Mouse (Mus musculus): ENCODE measurements around the gene Abhd17c.
A peak's percentile ranks its signal among the peaks of the same experiment; 100 is the strongest.
"Not testable (repeated sequence)": the region's sequence is repeated elsewhere in the genome, so short reads cannot be mapped to it uniquely, and the experiment has no call there.

Abhd17c gene

DNA sequence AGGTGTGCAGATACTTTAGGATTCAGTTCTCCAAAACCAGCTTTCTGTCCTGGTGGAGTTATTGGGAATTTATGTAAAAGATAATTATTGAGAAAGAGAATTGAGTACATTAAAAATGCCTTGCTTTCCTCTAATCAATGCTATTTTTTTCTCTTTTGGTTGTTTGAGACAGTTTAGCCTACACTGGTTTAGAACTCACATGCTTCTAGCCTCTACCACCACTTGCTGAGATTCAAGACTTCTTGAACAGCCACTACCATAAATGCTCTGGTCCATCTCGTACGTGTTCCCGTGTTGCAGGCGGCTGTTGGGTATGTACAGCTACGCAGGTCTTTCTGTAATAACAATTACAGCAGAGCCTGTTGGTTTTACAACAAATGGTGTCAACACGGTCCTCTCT, 681 bp upstream of the Abhd17c start:
- no peak for DNase-seq

DNA sequence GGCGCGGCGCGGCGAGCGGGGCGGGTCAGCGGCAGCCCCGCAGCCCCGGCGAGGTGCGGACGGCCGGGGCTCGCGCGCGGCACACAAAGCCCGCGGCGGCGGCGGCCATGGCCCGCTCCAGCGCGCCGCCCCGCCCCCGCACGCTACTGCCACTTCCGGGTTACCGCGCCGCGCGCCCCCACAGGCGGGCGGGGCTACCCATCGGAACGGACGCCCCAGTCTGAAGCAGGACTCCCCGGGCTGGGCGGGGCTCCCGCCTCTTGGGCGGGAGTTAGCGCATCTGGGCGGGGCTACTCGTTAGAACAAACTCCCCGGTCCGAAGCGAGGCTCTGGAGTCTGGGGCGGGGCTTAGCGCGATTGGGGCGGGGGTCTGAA, 254 bp upstream of the Abhd17c start:
- DNase-seq, result peak; percentile 96 to 98

DNA sequence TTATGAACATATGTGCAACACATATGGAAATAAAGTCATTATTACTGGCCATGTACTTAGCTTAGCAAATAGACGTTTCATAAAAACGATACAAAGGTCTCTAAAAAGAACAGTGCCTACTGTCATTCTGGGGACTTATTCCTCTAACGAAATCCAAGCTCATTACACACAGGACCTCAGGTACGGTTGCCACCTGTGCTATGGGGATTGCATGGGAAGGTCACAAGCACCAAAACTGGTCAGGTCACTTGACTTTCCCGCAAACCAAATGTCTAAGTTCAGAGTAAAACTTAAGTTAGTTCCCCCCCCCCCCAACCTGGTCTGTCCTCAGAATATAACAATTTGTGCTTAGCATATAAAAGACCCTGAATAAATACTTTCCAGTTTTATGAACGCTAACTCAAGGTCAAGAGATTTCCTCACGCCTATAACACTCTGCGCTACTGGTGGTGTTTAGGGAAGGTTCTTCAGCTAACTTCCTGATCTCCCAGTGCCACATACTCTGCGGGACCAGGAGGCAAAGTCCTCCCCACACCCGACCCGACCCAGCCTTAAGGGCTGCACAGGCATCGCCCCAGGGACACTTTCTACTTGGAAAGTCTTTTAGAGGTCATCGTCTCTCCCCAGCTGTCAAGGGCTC, 1.2 kb downstream of the Abhd17c start:
- no peak for DNase-seq

DNA sequence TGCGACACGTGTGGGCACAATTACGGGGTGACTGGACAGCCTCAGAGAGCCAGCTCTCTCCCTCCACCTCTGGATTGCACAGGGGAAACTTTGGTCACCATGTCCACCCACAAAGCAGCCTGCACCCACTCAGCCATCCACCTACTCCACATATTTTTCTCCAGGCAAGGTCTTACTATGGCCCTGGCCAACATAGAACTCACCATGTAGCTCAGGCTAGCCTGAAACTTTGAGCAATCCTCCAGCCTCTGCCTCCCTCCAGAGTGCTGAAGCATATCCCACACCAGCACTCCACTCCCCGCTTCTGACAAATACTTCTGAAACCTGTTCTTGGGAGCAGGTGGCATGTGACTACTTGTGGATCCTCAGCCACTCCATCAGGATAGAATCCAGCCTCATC, 1.9 kb downstream of the Abhd17c start:
- no peak for DNase-seq

DNA sequence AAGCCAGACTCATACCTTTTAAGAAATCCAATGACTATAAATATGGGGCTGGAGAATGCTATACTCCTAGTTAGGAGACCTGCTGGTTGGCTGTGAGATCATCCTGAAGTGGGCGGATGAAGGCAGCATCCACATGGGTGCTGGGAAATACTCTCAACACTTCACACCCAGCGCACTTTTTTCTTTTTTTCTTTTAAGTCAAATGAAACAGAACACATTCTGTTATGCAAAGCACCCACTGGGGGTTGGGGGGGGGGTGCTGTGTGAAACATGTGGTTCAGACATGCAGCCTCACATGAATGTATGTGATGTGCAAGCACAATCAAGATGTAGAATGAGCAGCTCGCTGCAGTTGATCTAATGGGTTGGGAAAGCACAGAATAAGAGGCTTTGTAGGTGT, 2.8 kb downstream of the Abhd17c start:
- DNase-seq, result no peak

DNA sequence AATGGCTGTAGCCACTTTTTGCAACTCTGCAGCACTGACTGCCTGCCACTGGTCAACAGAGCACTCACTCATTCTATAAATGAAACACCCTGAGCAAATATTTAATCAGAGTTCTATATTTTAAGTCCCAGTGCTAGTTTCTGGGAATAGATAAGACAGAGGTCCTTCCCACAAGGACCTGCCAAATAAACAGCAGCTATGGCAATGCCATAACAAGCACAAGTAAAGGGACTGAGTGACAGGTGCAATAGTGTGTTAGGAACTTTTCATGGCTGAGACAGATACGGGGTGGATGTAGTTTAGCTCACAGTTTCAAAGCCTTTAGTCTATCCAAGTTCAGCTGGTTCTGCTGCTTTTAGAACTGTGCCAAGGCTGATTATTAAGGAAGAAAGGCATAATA, 3.9 kb downstream of the Abhd17c start:
- DNase-seq, result no peak

GRCm38 (mm10) chr7:84145633-84146032, 6.1 kb downstream of the Abhd17c start:
- peak; percentile 52 to 66 for DNase-seq

GRCm38 (mm10) chr7:84142736-84143473, 8.8 kb downstream of the Abhd17c start:
- no peak for DNase-seq

DNA sequence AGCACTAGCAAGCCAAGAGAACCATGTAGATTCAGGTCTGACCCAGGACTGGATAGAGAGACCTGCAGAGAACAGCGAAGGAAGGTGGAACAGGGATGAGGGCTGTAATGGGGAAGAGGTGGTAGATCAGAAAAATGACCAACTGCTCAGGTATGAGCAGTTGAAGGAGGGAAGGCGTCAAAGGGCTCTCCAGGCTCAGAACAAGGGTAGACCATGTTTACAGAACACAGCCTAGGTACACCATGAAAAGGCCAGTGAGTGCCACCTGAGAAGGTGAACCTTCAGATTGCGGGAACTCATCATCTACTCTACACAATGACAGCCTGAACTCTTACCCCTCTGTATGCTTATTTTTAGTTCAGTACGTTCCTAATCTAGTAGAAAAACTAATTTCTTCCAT, 9.5 kb downstream of the Abhd17c start:
- DNase-seq, result no peak

DNA sequence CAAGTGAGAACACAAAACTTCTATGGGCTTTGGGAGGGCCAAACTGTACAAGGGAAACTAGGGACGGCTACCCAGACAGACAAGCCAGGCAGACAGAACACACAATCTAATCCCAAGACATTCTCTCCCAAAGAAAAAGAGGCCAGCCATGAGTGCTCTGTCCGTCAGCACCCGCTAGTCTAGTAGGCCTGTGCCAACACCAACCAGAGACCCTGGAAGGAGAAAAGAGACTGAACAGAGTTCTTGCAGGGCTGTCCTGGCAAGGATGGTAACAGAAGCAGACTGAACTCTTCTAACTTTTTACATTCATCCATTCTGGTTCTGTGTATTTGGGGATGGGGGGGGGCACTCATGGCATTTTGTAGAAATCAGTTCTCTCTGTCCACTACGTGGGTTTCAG, 12.1 kb downstream of the Abhd17c start:
- no peak for DNase-seq

- DNase-seq, result no peak
Observed at GRCm38 (mm10) chr7:84138731-84139130, 13.0 kb downstream of the Abhd17c start.

- DNase-seq, result no peak
Observed at GRCm38 (mm10) chr7:84137779-84138178, 13.9 kb downstream of the Abhd17c start.

- peak in 1 of 2 experiments; percentile 30 for DNase-seq
Observed at GRCm38 (mm10) chr7:84135799-84136700, 15.6 kb downstream of the Abhd17c start.

- DNase-seq, result peak; percentile 58 to 67
Observed at GRCm38 (mm10) chr7:84132704-84133103, 19.0 kb downstream of the Abhd17c start.

- peak in 1 of 2 experiments; percentile 37 for DNase-seq
Observed at GRCm38 (mm10) chr7:84131736-84132135, 20.0 kb downstream of the Abhd17c start.

GRCm38 (mm10) chr7:84128661-84129060, 23.0 kb downstream of the Abhd17c start:
- DNase-seq, result peak in 1 of 2 experiments; percentile 61

GRCm38 (mm10) chr7:84125730-84126129, 26.0 kb downstream of the Abhd17c start:
- DNase-seq, result no peak

DNA sequence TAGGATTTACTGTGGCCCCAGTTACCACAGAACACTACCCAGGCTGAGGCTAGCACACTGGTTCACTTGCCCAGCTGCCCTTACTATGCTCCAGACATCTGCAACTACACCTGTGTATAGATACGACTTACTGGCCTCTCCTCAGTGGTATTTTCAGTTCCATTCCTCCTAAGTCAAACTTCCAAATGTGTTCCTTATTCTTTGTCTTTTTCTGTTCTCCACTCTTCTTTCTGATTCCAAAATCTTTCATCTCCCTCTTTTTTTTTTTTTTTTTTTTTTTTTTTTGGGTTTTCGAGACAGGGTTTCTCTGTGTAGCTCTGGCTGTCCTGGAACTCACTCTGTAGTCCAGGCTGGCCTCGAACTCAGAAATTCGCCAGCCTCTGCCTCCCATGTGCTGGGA, 28.0 kb downstream of the Abhd17c start:
- DNase-seq, result not testable (repeated sequence)

DNA sequence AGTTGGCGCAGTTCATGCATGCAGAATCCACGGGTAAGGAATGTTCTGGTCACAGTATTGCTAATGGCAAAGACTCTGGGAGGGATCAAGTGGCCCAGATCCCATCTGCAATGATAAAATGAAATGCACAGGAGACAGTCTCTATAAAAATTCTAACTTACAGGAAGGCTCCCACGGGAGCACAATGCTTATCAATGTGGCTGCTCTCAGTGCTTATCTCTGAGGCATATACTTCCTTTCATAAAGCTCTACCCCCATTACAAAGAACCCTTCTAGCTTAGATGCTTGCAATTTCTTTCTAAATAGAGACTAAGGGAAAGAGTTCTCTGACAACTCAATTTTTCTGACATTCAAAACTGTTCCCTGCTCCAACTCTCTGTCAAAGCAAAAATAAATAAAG, 29.9 kb downstream of the Abhd17c start:
- no peak for DNase-seq

DNA sequence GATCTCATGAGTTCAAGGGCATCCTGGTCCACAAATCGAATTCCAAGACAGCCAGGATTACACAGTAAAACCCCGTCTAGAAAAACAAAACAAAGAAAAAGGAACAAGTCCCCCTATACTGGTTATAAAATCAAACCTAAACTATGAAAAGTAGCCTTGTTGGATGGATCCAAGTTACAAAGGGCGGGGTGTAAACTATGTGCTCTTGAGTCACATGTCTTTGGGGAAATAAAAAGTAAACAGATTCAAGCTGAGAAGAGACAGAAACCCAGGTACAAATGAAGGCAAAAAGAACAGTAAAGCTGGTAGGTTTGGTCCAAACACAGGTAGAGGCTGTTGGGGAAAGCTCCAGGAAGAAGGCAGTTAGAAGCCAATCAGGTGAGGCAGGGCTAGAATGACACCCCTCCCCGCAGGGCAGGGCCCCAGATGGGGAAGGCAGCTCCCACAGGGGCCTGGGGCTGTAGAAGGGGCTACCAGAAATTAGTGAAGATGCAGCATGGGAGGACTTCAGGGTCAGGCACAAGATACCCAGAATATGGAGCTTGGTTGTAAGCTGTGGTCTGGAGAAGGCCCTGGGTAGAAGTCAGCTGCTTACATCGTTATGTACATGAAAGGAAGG, 31.4 kb downstream of the Abhd17c start:
- DNase-seq, result no peak

- no peak for DNase-seq
Observed at GRCm38 (mm10) chr7:84119216-84120105, 32.2 kb downstream of the Abhd17c start.

GRCm38 (mm10) chr7:84117543-84118122, 34.1 kb downstream of the Abhd17c start:
- DNase-seq, result peak in 1 of 2 experiments; percentile 17

Data from kidney, postnatal 4 days (tissue).